Mouse (Mus musculus) limb, embryonic 14.5 days (tissue): Measurements from ENCODE around the gene Hist1h1b. TPM values are rescaled to one million over a fixed set of nuclear protein-coding genes. Genes with fewer than 3 reads are reported as not detected.
A peak's percentile ranks its signal among the peaks of the same experiment; 100 is the strongest.
"Not testable (repeated sequence)": the region's sequence is repeated elsewhere in the genome, so short reads cannot be mapped to it uniquely, and the experiment has no call there.

Experiments used
- ATAC-seq: fragments of 200-750 bp; cut with Nextera tagmentation; 2 replicates; pipeline ENCODE4 v1.8.0; 2017; ENCODE audit warnings: low read depth, moderate number of reproducible peaks, moderate TSS enrichment; ENCODE audit not compliant: low FRiP score
- DNase-seq: peaks from one replicate; pipeline ENCODE4 v3.0.0-alpha.2; 2015; ENCODE audit warnings: low spot score
- H3K27ac ChIP-seq: fragments of 300-500 bp; sonication (generic); replicated peaks from 2 replicates; pipeline ENCODE4 v1.5.1; 2014; ENCODE audit warnings: low read depth, mild to moderate bottlenecking, low read length, moderate library complexity, mixed read lengths
- H3K27me3 ChIP-seq: fragments of 300-500 bp; sonication (generic); 2 replicates; pipeline ENCODE4 v1.6.1; 2014; ENCODE audit warnings: low read length, mixed read lengths; ENCODE audit not compliant: control insufficient read depth, insufficient read depth
- H3K36me3 ChIP-seq: fragments of 300-500 bp; sonication (generic); 2 replicates; pipeline ENCODE4 v1.6.1; 2014; ENCODE audit warnings: mild to moderate bottlenecking, low read length, moderate library complexity, mixed read lengths; ENCODE audit not compliant: control insufficient read depth, insufficient read depth
- H3K4me1 ChIP-seq: fragments of 300-500 bp; sonication (generic); 2 replicates; pipeline ENCODE4 v1.6.1; 2014; ENCODE audit warnings: antibody characterized with exemption, low read length, mixed read lengths; ENCODE audit not compliant: control insufficient read depth, insufficient read depth
- H3K4me2 ChIP-seq: fragments of 300-500 bp; sonication (generic); replicated peaks from 2 replicates; pipeline ENCODE4 v1.6.1; 2014; ENCODE audit warnings: low read depth, mild to moderate bottlenecking, low read length, moderate library complexity; ENCODE audit not compliant: severe bottlenecking
- H3K4me3 ChIP-seq: fragments of 300-500 bp; sonication (generic); replicated peaks from 2 replicates; pipeline ENCODE4 v1.5.1; 2014; ENCODE audit warnings: low read length
- H3K9ac ChIP-seq: fragments of 300-500 bp; sonication (generic); 2 replicates; pipeline ENCODE4 v1.6.1; 2014; ENCODE audit warnings: mild to moderate bottlenecking, low read depth, low read length, moderate library complexity; ENCODE audit not compliant: severe bottlenecking
- H3K9me3 ChIP-seq: fragments of 300-500 bp; sonication (generic); 2 replicates; pipeline ENCODE4 v1.6.1; 2016; ENCODE audit warnings: low read length; ENCODE audit not compliant: control insufficient read depth
- POLR2A ChIP-seq: fragments of 200-500 bp; IDR thresholded peaks from 2 replicates; pipeline ENCODE4 v1.8.0; 2012; ENCODE audit warnings: inconsistent platforms, mild to moderate bottlenecking, moderate library complexity, borderline replicate concordance; ENCODE audit not compliant: insufficient read depth, insufficient read length; ENCODE audit errors: extremely low read depth
- WGBS: fragments of 180-500 bp; shearing (Covaris S2); extraction: QIAGEN DNeasy Blood & Tissue Kit; methylation state at CpG from one replicate; pipeline ENCODE4 v1.1.7; 2014; 5-methylcytosine and 5-hydroxymethylcytosine counted together
- polyA plus RNA-seq, 2 experiments: library from polyadenylated mRNA; depleted of rRNA in 1 of 2; stranded (reverse) in 1 of 2; unstranded in 1 of 2; fragments of >200 nt; fragmentation: Nextera tagmentation in 1 of 2; extraction: Ambion mirVana in 1 of 2; gene quantifications; 2 replicates each; pipeline versions ENCODE4 v1.2.1 to v1.2.3; 2012 to 2014

Hist1h1b gene
- polyA plus RNA-seq, 2 experiments = 6.7 to 8.9 TPM

DNA sequence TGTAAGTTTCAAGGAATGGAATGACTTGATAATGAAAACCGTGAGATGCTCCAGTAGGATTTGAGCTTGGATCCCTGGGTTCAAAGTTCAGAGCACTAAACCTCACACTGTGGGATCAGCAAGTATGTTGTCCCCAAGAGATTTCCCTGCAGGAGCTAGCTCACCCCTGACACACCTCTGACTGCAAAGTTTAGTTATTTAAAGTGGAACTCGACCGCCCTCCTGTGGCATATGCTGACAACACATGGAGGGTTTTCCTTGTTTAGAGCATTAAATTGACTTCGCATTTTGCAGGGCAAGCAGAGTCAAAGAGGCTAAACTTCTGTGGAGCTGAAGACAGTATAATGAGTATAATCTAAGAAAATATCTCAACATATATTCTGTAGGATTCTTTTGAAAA is 22.6 kb upstream of the Hist1h1b start:
- ATAC-seq = peak; percentile 79
- not testable (repeated sequence) for DNase-seq
- WGBS = no CpG with 5 or more reads among the region's 4 CpGs

DNA sequence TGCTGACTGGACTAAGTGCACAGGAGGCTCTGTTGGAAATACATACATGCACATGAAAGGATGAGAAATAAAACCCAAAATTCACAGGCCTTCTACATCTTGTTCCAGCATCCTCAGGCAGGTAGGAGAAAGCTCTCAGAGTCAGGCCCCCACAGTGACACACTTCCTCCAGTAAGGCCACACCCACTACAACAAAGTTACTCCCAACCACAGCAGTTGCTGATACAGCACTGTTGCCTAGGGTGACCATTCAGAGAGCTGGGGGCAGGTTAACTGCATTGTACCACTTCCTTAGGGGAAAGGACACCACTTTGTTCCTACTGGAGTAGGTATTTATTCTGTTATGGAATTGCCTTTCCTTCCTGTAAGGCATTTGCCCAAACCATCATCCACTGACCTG is 16.7 kb upstream of the Hist1h1b start:
- not testable (repeated sequence) for H3K27me3 ChIP-seq, H3K4me3 ChIP-seq, DNase-seq, H3K4me1 ChIP-seq, H3K36me3 ChIP-seq, H3K9me3 ChIP-seq, H3K9ac ChIP-seq, H3K27ac ChIP-seq, H3K4me2 ChIP-seq, ATAC-seq

More for the DNA sequence above, 22.6 kb upstream of the Hist1h1b start:
- H3K9ac ChIP-seq, H3K4me3 ChIP-seq, H3K4me2 ChIP-seq, H3K36me3 ChIP-seq, H3K4me1 ChIP-seq, H3K27me3 ChIP-seq, H3K9me3 ChIP-seq, H3K27ac ChIP-seq: not testable (repeated sequence)

DNA sequence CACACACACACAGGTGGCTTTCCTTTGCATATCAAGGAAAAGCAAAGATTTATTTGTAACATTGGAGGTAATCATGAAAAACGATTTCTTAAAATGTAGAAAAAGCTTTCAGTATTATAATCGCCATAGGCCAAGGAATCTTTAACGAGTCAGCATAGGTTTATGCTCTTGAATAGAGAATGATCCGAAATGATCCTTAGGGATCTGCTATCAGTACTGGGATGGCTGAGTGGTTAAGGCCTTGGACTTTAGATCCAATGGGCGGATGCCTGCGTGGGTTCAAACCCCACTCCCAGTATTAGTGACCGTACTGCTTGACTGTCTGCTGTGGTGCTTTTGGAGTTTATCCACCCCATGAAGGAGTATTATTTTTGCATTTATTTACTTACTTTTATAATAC is 15.2 kb upstream of the Hist1h1b start:
- Histone ChIP-seq H3K4me2 (no peak overlapping the region), H3K4me1 (0 out of 2 replicates have a peak, but pooled peaks cover 4% of the 10 kb centered on the region), H3K9me3 (no peaks in the 10 kb centered on the region), H3K27ac (no peak overlapping the region), H3K4me3 (no peak overlapping the region), H3K9ac (no peak overlapping the region), H3K36me3 (no peaks in the 10 kb centered on the region), H3K27me3 (no peaks in the 10 kb centered on the region)
- WGBS = 87% methylated on average over 7 of the region's 7 CpGs
- no peak for TF ChIP-seq POLR2A
- DNase-seq (no peak), ATAC-seq (no peak)

DNA sequence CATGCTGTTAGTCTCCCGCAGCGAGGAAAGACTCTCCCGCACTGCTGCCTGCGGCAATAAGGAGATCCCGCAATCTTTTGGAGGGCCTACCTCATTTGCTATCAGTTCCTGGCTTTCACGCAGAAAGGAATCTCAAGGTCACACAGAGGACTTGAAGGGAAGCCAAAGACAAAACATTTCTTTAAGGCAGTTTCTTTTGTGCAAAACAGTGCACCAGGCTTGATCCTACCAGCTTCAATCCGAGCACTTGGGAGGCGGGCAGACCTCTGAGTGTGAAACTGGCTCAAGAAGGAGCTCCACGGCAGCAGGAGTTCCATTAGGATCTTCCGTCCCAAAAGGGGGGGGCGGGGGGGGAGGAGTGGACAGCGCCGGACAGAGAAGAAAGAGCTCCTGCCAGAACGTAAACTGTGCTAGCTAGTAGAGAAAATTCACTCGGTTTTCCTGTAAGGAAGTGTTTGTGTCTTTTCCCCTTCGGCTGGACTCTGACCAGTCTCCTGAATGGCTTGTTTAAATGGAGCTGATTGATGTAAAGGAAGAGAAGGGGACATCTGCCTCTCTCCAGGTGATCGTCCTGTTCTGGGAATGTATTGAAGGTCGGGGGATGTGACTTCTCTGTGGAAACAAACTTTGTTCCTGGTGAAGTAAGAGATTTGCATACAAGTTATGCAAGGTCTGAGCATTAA is 10.3 kb upstream of the Hist1h1b start:
- 13% methylated on average over 17 of the region's 18 CpGs for WGBS
- 0 out of 2 replicates have a peak overlapping the region, but pooled peaks have one; percentile 0 for H3K4me3 ChIP-seq
- ATAC-seq = no peak
- no peaks in the 10 kb centered on the region for H3K9me3 ChIP-seq
- H3K4me2 ChIP-seq = peak overlapping the region; percentile 27
- H3K27ac ChIP-seq = no peak overlapping the region; the same call in 1 of the 2 replicates
- H3K36me3 ChIP-seq = no peaks in the 10 kb centered on the region
- peaks cover 17% of the 10 kb centered on the region for H3K4me1 ChIP-seq
- peak overlapping the region; percentile 31; the same call in 1 of the 2 replicates for H3K9ac ChIP-seq
- no peak for TF ChIP-seq POLR2A
- H3K27me3 ChIP-seq = no peaks in the 10 kb centered on the region
- DNase-seq = no peak

DNA sequence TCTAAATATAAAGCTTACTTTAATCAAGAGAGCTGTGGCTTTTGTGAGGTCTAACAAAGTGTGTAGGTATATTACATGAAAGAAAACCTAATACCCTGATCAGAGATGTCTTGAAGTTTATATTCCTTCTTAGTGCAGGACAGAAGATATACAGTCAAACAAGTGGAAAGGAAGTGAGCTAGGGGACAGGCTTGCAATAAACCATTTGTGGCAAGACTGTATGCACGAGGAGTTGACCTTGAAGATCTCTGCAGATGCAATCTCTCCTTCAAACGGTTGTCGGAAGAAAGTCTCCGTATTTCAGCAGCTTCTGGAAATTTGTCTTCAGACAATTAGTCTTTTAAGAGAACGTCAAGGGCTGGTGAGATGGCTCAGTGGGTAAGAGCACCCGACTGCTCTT is 9.5 kb upstream of the Hist1h1b start:
- DNase-seq (no peak), ATAC-seq (no peak)
- peaks cover 19% of the 10 kb centered on the region for H3K4me1 ChIP-seq
- WGBS = 58% methylated on average over 6 of the region's 6 CpGs
- H3K36me3 ChIP-seq = no peaks in the 10 kb centered on the region
- H3K9me3 ChIP-seq = no peaks in the 10 kb centered on the region
- H3K4me3 ChIP-seq = no peak overlapping the region
- no peak overlapping the region for H3K4me2 ChIP-seq
- H3K27ac ChIP-seq = no peak overlapping the region
- H3K9ac ChIP-seq = no peak overlapping the region
- H3K27me3 ChIP-seq = no peaks in the 10 kb centered on the region
- no peak for TF ChIP-seq POLR2A
